Mouse (Mus musculus): ENCODE data around the gene Tnni1. TPM values are rescaled to one million over a fixed set of nuclear protein-coding genes. Genes with fewer than 3 reads are reported as not detected.

Tnni1 gene
- polyA plus RNA-seq, 1 experiment from 2014 or later: 4.1 TPM

- no peak overlapping the region for H3K9ac ChIP-seq (ENCODE audit: low read depth, low read length)
- H3K27ac ChIP-seq (ENCODE audit: low read depth, low read length): no peak overlapping the region
- no peak overlapping the region for H3K4me3 ChIP-seq (ENCODE audit: low read depth, low read length)
- no peaks in the 10 kb centered on the region for H3K9me3 ChIP-seq (ENCODE audit: control insufficient read depth)
- no peak overlapping the region for H3K4me2 ChIP-seq (replicated peaks; ENCODE audit: low read depth)
- TF ChIP-seq CTCF (IDR thresholded peaks at IDR 0.05; ENCODE audit: low read depth): no peak
- no peaks in the 10 kb centered on the region for H3K36me3 ChIP-seq (ENCODE audit: control insufficient read depth, insufficient read depth)
- WGBS: 83% methylated on average over 6 of the region's 6 CpGs
- H3K27me3 ChIP-seq (replicated peaks; ENCODE audit: control insufficient read depth, insufficient read depth, low read length): no peaks in the 10 kb centered on the region
- ATAC-seq: no peak
- no peaks in the 10 kb centered on the region for H3K4me1 ChIP-seq (replicated peaks; ENCODE audit: control insufficient read depth, insufficient read depth, low read length)
Measured at GRCm38 (mm10) chr1:135839065-135839464, 59.8 kb downstream of the Tnni1 start.

DNA sequence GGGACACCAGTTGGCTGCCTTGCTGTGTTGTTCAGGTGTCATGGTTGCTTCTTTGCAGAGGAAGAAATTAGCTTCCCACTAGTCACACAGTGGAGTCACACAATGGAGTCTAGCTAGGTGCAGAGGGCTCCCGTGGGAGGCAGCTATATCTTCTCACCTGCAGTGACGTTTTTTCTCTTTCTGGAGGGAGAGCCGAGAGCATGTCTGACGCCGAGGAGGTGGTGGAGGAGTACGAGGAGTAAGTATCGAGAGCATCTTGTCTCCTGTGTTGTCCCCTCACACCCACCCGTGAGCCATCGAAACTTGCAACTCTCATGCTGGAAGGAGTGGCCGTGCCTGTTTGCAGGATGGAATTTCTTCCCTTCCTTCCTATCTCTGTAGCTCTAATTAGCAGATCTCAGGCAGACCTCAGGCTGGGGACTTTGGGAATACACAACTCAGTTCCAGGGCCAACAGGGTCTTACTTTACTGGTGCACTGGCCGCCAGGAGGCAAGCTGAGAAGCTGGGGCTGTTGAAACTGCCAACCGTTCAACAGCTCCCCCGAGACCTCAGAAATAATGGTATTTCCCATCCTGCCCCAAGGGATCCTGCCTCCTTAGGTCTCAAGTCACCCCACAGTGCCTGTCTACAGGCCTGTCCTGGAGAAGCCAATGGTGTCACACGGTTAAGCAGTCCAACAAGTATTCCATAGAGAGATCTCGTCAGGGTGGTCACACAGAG lies 61.6 kb downstream of the Tnni1 start:
- no peak overlapping the region for H3K27ac ChIP-seq (ENCODE audit: low read depth, low read length)
- H3K36me3 ChIP-seq (ENCODE audit: control insufficient read depth, insufficient read depth): no peaks in the 10 kb centered on the region
- no peaks in the 10 kb centered on the region for H3K4me1 ChIP-seq (replicated peaks; ENCODE audit: control insufficient read depth, insufficient read depth, low read length)
- H3K9ac ChIP-seq (ENCODE audit: low read depth, low read length): no peak overlapping the region
- 63% methylated on average over 15 of the region's 15 CpGs for WGBS
- no peak overlapping the region for H3K4me2 ChIP-seq (replicated peaks; ENCODE audit: low read depth)
- no peak for TF ChIP-seq CTCF (IDR thresholded peaks at IDR 0.05; ENCODE audit: low read depth)
- no peaks in the 10 kb centered on the region for H3K27me3 ChIP-seq (replicated peaks; ENCODE audit: control insufficient read depth, insufficient read depth, low read length)
- H3K9me3 ChIP-seq (ENCODE audit: control insufficient read depth): no peaks in the 10 kb centered on the region
- H3K4me3 ChIP-seq (ENCODE audit: low read depth, low read length): no peak overlapping the region
- ATAC-seq: no peak

DNA sequence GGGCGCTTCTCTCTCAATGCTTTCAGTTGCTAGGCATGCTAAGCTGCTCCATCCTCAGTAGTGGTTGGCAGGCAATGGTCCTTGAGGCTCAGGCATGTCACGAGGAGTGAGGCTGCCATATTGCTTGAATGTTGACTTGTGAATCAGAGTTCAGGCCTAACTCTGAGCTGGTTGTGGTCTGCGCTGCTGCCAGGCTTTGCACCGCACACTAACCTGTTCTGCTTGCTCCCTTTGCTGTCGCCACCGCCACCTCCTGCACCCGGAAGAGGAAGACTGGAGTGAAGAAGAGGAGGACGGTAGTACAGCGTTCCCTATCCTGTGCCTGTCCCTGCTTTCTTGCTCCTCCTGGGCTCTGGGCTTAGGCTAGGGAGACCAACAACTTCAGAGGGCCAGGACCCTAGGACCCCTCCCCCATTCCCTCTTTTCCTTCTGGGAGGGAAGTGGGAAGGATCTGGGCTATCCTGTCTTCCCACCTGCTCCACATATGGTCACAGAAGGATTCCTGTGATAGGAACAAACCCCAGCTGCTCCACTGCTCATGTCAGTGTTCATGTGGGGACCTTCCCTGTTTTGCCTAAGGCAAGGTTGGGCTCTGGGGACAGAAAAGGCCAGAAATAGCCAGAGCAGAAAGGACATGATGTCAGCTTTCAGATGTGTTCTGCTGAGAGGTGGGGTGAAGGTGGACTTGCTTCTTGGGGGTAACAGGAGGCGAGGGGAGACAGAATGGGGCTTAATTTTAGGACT lies 64.5 kb downstream of the Tnni1 start:
- Histone ChIP-seq H3K9ac (ENCODE audit: low read depth, low read length) (no peak overlapping the region), H3K4me2 (replicated peaks; ENCODE audit: low read depth) (no peak overlapping the region), H3K4me1 (replicated peaks; ENCODE audit: control insufficient read depth, insufficient read depth, low read length) (no peaks in the 10 kb centered on the region), H3K36me3 (ENCODE audit: control insufficient read depth, insufficient read depth) (no peaks in the 10 kb centered on the region), H3K4me3 (ENCODE audit: low read depth, low read length) (no peak overlapping the region), H3K27me3 (replicated peaks; ENCODE audit: control insufficient read depth, insufficient read depth, low read length) (no peaks in the 10 kb centered on the region), H3K27ac (ENCODE audit: low read depth, low read length) (no peak overlapping the region), H3K9me3 (ENCODE audit: control insufficient read depth) (no peaks in the 10 kb centered on the region)
- 90% methylated on average over 10 of the region's 10 CpGs for WGBS
- ATAC-seq: no peak
- TF ChIP-seq CTCF (IDR thresholded peaks at IDR 0.05; ENCODE audit: low read depth): no peak

DNA sequence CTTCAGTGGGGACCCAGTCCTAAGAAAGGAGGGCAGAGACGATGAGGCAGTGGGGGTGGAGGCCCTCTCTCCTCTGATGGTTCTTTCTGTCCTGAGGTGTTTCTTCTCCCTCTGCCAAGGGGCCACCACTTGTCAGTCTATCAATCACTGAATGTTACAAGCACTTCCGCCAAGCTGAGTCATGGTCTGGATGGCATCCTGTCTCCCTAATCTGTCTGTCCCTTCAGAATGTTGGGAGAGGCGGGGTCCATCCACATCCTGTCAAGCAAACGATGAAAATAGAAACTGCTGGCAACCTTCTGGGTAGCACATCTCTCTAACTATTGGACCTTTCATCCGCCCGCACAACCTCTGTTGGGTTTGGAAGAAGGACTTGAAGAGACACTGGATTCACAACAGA lies 65.2 kb downstream of the Tnni1 start:
- Histone ChIP-seq H3K27ac (ENCODE audit: low read depth, low read length) (no peak overlapping the region), H3K4me3 (ENCODE audit: low read depth, low read length) (no peak overlapping the region), H3K9me3 (ENCODE audit: control insufficient read depth) (no peaks in the 10 kb centered on the region), H3K9ac (ENCODE audit: low read depth, low read length) (no peak overlapping the region), H3K4me1 (replicated peaks; ENCODE audit: control insufficient read depth, insufficient read depth, low read length) (no peaks in the 10 kb centered on the region), H3K27me3 (replicated peaks; ENCODE audit: control insufficient read depth, insufficient read depth, low read length) (no peaks in the 10 kb centered on the region), H3K36me3 (ENCODE audit: control insufficient read depth, insufficient read depth) (no peaks in the 10 kb centered on the region), H3K4me2 (replicated peaks; ENCODE audit: low read depth) (no peak overlapping the region)
- no peak for ATAC-seq
- WGBS: 67% methylated on average over 6 of the region's 6 CpGs
- no peak for TF ChIP-seq CTCF (IDR thresholded peaks at IDR 0.05; ENCODE audit: low read depth)

DNA sequence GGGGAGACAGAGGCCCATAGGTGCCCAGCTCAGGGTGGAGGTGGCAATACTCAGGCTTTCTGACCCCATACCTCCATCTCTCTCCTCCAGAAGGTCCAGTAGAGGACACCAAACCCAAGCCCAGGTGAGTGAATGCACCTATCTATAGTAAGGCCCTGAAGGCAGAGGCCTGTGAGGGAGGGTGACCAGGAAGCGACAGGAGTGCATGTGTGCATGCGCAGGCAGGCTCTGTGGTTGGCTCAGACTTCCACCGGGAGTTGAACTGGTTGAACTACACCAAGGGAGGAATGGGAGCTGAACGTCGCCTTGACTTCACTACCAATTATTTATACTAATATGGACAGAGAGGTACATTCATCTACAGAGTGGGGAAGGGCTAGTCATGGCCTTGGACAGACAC lies 67.4 kb downstream of the Tnni1 start:
- no peak overlapping the region for H3K4me2 ChIP-seq (replicated peaks; ENCODE audit: low read depth)
- H3K27me3 ChIP-seq (replicated peaks; ENCODE audit: control insufficient read depth, insufficient read depth, low read length): no peaks in the 10 kb centered on the region
- H3K27ac ChIP-seq (ENCODE audit: low read depth, low read length): no peak overlapping the region
- H3K36me3 ChIP-seq (ENCODE audit: control insufficient read depth, insufficient read depth): no peaks in the 10 kb centered on the region
- no peak overlapping the region for H3K4me3 ChIP-seq (ENCODE audit: low read depth, low read length)
- H3K4me1 ChIP-seq (replicated peaks; ENCODE audit: control insufficient read depth, insufficient read depth, low read length): no peaks in the 10 kb centered on the region
- H3K9me3 ChIP-seq (ENCODE audit: control insufficient read depth): no peaks in the 10 kb centered on the region
- 77% methylated on average over 5 of the region's 5 CpGs for WGBS
- ATAC-seq: no peak
- no peak overlapping the region for H3K9ac ChIP-seq (ENCODE audit: low read depth, low read length)
- TF ChIP-seq CTCF (IDR thresholded peaks at IDR 0.05; ENCODE audit: low read depth): no peak

- TF ChIP-seq CTCF (IDR thresholded peaks at IDR 0.05; ENCODE audit: low read depth): peak; percentile 85
- Histone ChIP-seq H3K9me3 (ENCODE audit: control insufficient read depth) (no peaks in the 10 kb centered on the region), H3K4me1 (replicated peaks; ENCODE audit: control insufficient read depth, insufficient read depth, low read length) (0 out of 2 replicates have a peak, but pooled peaks cover under 1% of the 10 kb centered on the region), H3K27ac (ENCODE audit: low read depth, low read length) (no peak overlapping the region), H3K27me3 (replicated peaks; ENCODE audit: control insufficient read depth, insufficient read depth, low read length) (no peaks in the 10 kb centered on the region), H3K9ac (ENCODE audit: low read depth, low read length) (no peak overlapping the region), H3K36me3 (ENCODE audit: control insufficient read depth, insufficient read depth) (no peaks in the 10 kb centered on the region), H3K4me3 (ENCODE audit: low read depth, low read length) (no peak overlapping the region), H3K4me2 (replicated peaks; ENCODE audit: low read depth) (0 out of 2 replicates have a peak overlapping the region, but pooled peaks have one; percentile 3)
- ATAC-seq: peak; percentile 55
- WGBS: 26% methylated on average over 6 of the region's 6 CpGs
Measured at GRCm38 (mm10) chr1:135847139-135847562, 67.9 kb downstream of the Tnni1 start.

All from intestine, postnatal 0 days (tissue).